Mouse (Mus musculus) heart, embryonic 11.5 days (tissue): ENCODE measurements around the gene Rnf145. TPM values are rescaled to one million over a fixed set of nuclear protein-coding genes. Genes with fewer than 3 reads are reported as not detected.

Experiments used
- ATAC-seq: fragments of 200-750 bp; cut with Nextera tagmentation; replicated peaks from 2 replicates; pipeline ENCODE4 v1.8.0; 2017; ENCODE audit warnings: moderate library complexity; ENCODE audit not compliant: insufficient number of reproducible peaks, low FRiP score, low TSS enrichment
- H3K27ac ChIP-seq: fragments of 300-500 bp; sonication (generic); 2 replicates; pipeline ENCODE4 v1.5.1; 2014; ENCODE audit warnings: mild to moderate bottlenecking, low read depth, low read length
- H3K27me3 ChIP-seq: fragments of 300-500 bp; sonication (generic); 2 replicates; pipeline ENCODE4 v1.6.1; 2014; ENCODE audit warnings: mild to moderate bottlenecking, low read length, mixed read lengths; ENCODE audit not compliant: control insufficient read depth, insufficient read depth
- H3K36me3 ChIP-seq: fragments of 300-500 bp; sonication (generic); 2 replicates; pipeline ENCODE4 v1.6.1; 2014; ENCODE audit warnings: mild to moderate bottlenecking, low read length, moderate library complexity, mixed read lengths; ENCODE audit not compliant: control insufficient read depth, insufficient read depth
- H3K4me1 ChIP-seq: fragments of 300-500 bp; sonication (generic); 2 replicates; pipeline ENCODE4 v1.6.1; 2014; ENCODE audit warnings: low read length; ENCODE audit not compliant: control insufficient read depth, insufficient read depth
- H3K4me2 ChIP-seq: fragments of 300-500 bp; sonication (generic); 2 replicates; pipeline ENCODE4 v1.6.1; 2014; ENCODE audit warnings: mild to moderate bottlenecking, moderate library complexity
- H3K4me3 ChIP-seq: fragments of 300-500 bp; sonication (generic); 2 replicates; pipeline ENCODE4 v1.5.1; 2014; ENCODE audit warnings: low read depth, low read length
- H3K9ac ChIP-seq: fragments of 300-500 bp; sonication (generic); 2 replicates; pipeline ENCODE4 v1.6.1; 2014; ENCODE audit warnings: mild to moderate bottlenecking, low read depth, low read length, moderate library complexity
- H3K9me3 ChIP-seq: fragments of 300-500 bp; sonication (generic); replicated peaks from 2 replicates; pipeline ENCODE4 v1.6.1; 2016; ENCODE audit warnings: low read length; ENCODE audit not compliant: control insufficient read depth
- WGBS: fragments of 180-500 bp; shearing (Covaris S2); extraction: QIAGEN DNeasy Blood & Tissue Kit; methylation state at CpG from one replicate; pipeline ENCODE4 v1.1.7; 2014; ENCODE audit not compliant: insufficient replicate concordance; 5-methylcytosine and 5-hydroxymethylcytosine counted together
- polyA plus RNA-seq: library from polyadenylated mRNA; unstranded; fragments of >200 nt; fragmentation: Nextera tagmentation; extraction: Ambion mirVana; gene quantifications from 2 replicates; pipeline ENCODE4 v1.2.1, GENCODE M21; 2014

Rnf145 gene
- polyA plus RNA-seq, 1 experiment from 2014 or later: 60.4 TPM

- Histone ChIP-seq H3K27ac (no peak overlapping the region), H3K27me3 (no peaks in the 10 kb centered on the region), H3K4me2 (no peak overlapping the region), H3K9ac (no peak overlapping the region), H3K36me3 (peaks cover 16% of the 10 kb centered on the region), H3K9me3 (no peaks in the 10 kb centered on the region), H3K4me1 (no peaks in the 10 kb centered on the region), H3K4me3 (no peak overlapping the region)
- 77% methylated on average over 6 of the region's 6 CpGs for WGBS
- ATAC-seq: no peak
These were observed 25.2 kb downstream of the Rnf145 start for GRCm38 (mm10) chr11:44543996-44544395.

DNA sequence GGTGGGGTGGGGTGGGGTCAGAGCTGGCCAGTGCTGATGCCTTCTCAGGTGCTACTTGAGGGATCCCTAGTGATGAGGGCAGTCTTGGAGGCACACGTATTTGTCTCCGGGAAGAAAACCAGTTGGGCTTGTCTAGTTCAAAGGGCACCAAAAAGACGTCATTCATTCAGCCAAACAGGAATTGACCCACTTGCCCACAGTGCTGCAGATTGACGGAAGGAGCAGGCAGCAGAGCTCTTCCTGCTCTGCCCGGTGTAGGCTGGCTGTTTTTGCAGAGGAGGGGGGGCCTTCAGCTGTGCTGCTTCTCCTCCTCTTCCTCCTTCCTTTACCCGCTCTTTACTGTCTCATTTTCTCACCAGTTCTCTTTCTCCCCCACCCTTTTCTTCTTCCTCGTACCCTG lies 26.4 kb downstream of the Rnf145 start:
- peaks cover 23% of the 10 kb centered on the region for H3K36me3 ChIP-seq
- ATAC-seq: no peak; the same call in 1 of the 2 replicates

DNA sequence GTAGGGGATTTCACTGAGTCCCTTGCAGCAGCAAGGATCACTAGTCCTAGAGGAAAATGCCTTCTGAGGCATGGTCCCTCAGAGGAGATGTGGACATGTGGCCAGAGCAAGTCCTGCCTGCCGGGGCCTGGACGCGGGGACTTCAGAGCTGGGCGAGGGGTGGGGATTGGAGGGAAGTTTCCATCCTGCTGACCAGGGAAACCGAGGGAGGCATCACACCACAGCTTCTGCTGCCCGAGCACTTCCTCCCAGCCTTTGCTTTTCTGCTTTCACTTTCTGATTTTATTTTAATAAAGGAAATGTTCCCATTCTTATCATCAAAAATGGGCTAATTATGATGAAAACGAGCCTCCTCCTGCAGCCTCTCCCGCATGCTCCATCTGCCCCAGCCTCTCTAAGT lies 27.5 kb downstream of the Rnf145 start:
- peaks cover 28% of the 10 kb centered on the region for H3K36me3 ChIP-seq
- no peak overlapping the region for H3K4me3 ChIP-seq
- no peak overlapping the region for H3K27ac ChIP-seq
- 74% methylated on average over 8 of the region's 8 CpGs for WGBS
- no peak for ATAC-seq
- no peaks in the 10 kb centered on the region for H3K4me1 ChIP-seq
- no peak overlapping the region for H3K9ac ChIP-seq
- H3K9me3 ChIP-seq: no peaks in the 10 kb centered on the region
- no peaks in the 10 kb centered on the region for H3K27me3 ChIP-seq
- no peak overlapping the region for H3K4me2 ChIP-seq

More for the DNA sequence above, 26.4 kb downstream of the Rnf145 start:
- Histone ChIP-seq H3K4me2 (no peak overlapping the region), H3K4me3 (no peak overlapping the region), H3K9ac (no peak overlapping the region), H3K27me3 (no peaks in the 10 kb centered on the region), H3K27ac (no peak overlapping the region), H3K4me1 (no peaks in the 10 kb centered on the region), H3K9me3 (no peaks in the 10 kb centered on the region)
- 62% methylated on average over 7 of the region's 7 CpGs for WGBS

- Histone ChIP-seq H3K4me3 (no peak overlapping the region), H3K9me3 (no peaks in the 10 kb centered on the region), H3K4me1 (no peaks in the 10 kb centered on the region), H3K27ac (no peak overlapping the region), H3K27me3 (no peaks in the 10 kb centered on the region), H3K9ac (no peak overlapping the region), H3K36me3 (peaks cover 40% of the 10 kb centered on the region), H3K4me2 (no peak overlapping the region)
- no peak for ATAC-seq
- WGBS: 78% methylated on average over 8 of the region's 8 CpGs
These were observed 29.0 kb downstream of the Rnf145 start for GRCm38 (mm10) chr11:44547651-44548196.

DNA sequence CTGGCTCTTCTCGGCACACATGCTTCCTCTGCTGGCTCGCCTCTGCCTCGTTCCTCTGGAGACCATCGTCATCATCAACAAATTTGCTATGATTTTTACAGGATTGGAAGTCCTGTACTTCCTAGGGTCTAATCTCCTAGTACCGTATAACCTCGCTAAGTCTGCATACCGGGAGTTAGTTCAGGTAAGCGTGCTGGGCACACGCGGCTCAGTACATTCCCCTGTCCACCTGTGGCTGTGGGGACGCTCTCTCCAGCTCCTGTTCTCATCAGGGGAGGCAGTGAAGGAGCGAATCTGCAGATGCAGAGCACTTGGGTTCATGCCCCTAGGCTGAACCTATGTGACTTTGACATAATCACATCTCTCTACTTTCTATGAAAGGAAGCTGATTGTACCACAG lies 30.1 kb downstream of the Rnf145 start:
- 96% methylated on average over 12 of the region's 12 CpGs for WGBS
- Histone ChIP-seq H3K27ac (no peak overlapping the region), H3K9me3 (no peaks in the 10 kb centered on the region), H3K4me1 (no peaks in the 10 kb centered on the region), H3K4me3 (no peak overlapping the region), H3K27me3 (no peaks in the 10 kb centered on the region), H3K9ac (no peak overlapping the region), H3K36me3 (peaks cover 45% of the 10 kb centered on the region), H3K4me2 (no peak overlapping the region)
- no peak for ATAC-seq

DNA sequence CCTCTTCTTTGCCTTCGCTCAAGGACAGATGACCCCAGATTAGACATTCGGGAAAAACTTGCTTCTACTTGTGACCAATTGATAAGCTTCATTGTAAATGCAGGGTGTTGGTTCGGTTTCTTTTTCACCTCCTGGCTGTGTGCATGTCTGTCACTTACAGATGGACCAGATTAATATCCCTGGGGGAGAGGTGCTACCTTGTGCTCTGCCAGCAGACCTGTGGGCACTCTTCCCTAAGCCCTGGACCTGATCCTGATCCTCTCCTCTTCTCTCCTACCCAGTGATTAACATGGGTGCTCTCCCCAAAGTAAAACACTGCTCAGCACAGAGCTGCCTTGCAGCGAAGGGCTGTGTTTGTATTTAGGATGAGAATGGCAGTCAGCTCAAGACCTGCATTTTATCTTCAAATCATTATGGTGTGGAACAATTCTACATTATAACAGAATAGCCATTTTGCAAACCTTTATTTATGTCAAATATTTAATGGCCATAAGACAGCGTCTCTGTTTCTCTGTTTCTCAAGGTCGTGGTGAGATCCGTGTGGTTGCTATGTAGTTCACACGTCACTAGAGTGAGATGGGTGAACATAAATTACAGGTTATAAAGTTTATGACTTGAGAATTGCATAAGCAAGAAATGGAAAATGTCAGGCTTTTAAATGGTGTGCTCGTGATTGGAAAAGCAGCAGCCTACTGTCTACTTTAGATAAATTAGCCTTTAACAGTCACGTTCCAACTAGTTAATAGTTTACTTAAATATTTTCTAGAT lies 30.9 kb downstream of the Rnf145 start:
- no peak overlapping the region for H3K4me2 ChIP-seq
- no peaks in the 10 kb centered on the region for H3K9me3 ChIP-seq
- WGBS: 87% methylated on average over 10 of the region's 10 CpGs
- no peak overlapping the region for H3K27ac ChIP-seq
- H3K9ac ChIP-seq: no peak overlapping the region
- ATAC-seq: no peak
- H3K4me3 ChIP-seq: no peak overlapping the region
- no peaks in the 10 kb centered on the region for H3K27me3 ChIP-seq
- H3K4me1 ChIP-seq: no peaks in the 10 kb centered on the region
- peaks cover 45% of the 10 kb centered on the region for H3K36me3 ChIP-seq

- Histone ChIP-seq H3K27ac (no peak overlapping the region), H3K27me3 (no peaks in the 10 kb centered on the region), H3K9me3 (no peaks in the 10 kb centered on the region), H3K9ac (no peak overlapping the region), H3K4me2 (no peak overlapping the region), H3K4me3 (no peak overlapping the region), H3K36me3 (peaks cover 42% of the 10 kb centered on the region), H3K4me1 (no peaks in the 10 kb centered on the region)
- ATAC-seq: no peak
- 86% methylated on average over 6 of the region's 6 CpGs for WGBS
These were observed 32.2 kb downstream of the Rnf145 start for GRCm38 (mm10) chr11:44550996-44551395.

GRCm38 (mm10) chr11:44554339-44554738 lies 35.6 kb downstream of the Rnf145 start:
- ATAC-seq: no peak
- 94% methylated on average over 4 of the region's 4 CpGs for WGBS

GRCm38 (mm10) chr11:44558521-44558920 lies 39.8 kb downstream of the Rnf145 start:
- H3K4me1 ChIP-seq: no peaks in the 10 kb centered on the region
- WGBS: 94% methylated on average over 3 of the region's 3 CpGs
- H3K9me3 ChIP-seq: no peaks in the 10 kb centered on the region
- H3K36me3 ChIP-seq: peaks cover 22% of the 10 kb centered on the region
- no peak overlapping the region for H3K27ac ChIP-seq
- ATAC-seq: no peak
- H3K4me3 ChIP-seq: no peak overlapping the region
- H3K27me3 ChIP-seq: no peaks in the 10 kb centered on the region
- no peak overlapping the region for H3K9ac ChIP-seq
- no peak overlapping the region for H3K4me2 ChIP-seq

More at GRCm38 (mm10) chr11:44554339-44554738, 35.6 kb downstream of the Rnf145 start:
- Histone ChIP-seq H3K9me3 (no peaks in the 10 kb centered on the region), H3K4me2 (no peak overlapping the region), H3K4me1 (no peaks in the 10 kb centered on the region), H3K27ac (no peak overlapping the region), H3K27me3 (no peaks in the 10 kb centered on the region), H3K4me3 (no peak overlapping the region), H3K9ac (no peak overlapping the region), H3K36me3 (peaks cover 30% of the 10 kb centered on the region)
